Mouse (Mus musculus) left cerebral cortex, postnatal 25 days (tissue): ENCODE data around the gene Ube2e2. TPM values are rescaled to one million over a fixed set of nuclear protein-coding genes. Genes with fewer than 3 reads are reported as not detected.
A peak's percentile ranks its signal among the peaks of the same experiment; 100 is the strongest.

Experiments
- DNase-seq, 2 experiments: peaks; one replicate each; pipeline ENCODE4 v3.0.0; 2022; ENCODE audit warnings: low spot score in 2 of 2, mixed read lengths in 1 of 2
- intact Hi-C: fragments of 180-260 bp; cut with DNase I; formaldehyde crosslinking; loops from one replicate; pipeline ENCODE4 v1.15.1; 2025
- total RNA-seq, 2 experiments: library from RNA; stranded (reverse); gene quantifications; 2 replicates each; pipeline ENCODE4 v1.2.3; 2021

Gene Ube2e2
- 100 to 1,000 TPM; 144 to 161 TPM for total RNA-seq

- DNase-seq: no peak
- intact Hi-C loops: loop anchor here (5.0 to 10.0 kb wide), 3 partner anchors 387 to 622 kb away; partner anchors contain the start of genes Nkiras1 and Rpl15
Observed at GRCm38 (mm10) chr14:18893947-18894445, at the start of gene Ube2e2. Gene Ube2e2 (minus strand): TSS chr14:18894267.

- DNase-seq: peak; percentile 2 to 66
- intact Hi-C loops: loop anchor here (5.0 kb wide), 1 partner anchor 102 kb away; no protein-coding TSS in a partner anchor
Observed at GRCm38 (mm10) chr14:18940068-18940467, 46.0 kb upstream of the Ube2e2 start.

- DNase-seq: peak in 1 of 2 experiments; percentile 70
- intact Hi-C loops: no loop called here
Observed at GRCm38 (mm10) chr14:18903553-18903952, 9.5 kb upstream of the Ube2e2 start.

GRCm38 (mm10) chr14:18893121-18893946 is 733 bp downstream of the Ube2e2 start:
- peak; percentile 85 to 92 for DNase-seq
- intact Hi-C loops: loop anchor here (5.0 to 10.0 kb wide), 3 partner anchors 386 to 621 kb away; partner anchors contain the start of genes Nkiras1 and Rpl15

GRCm38 (mm10) chr14:18889571-18889970 is 4.5 kb downstream of the Ube2e2 start:
- intact Hi-C loops: no loop called here
- no peak for DNase-seq

GRCm38 (mm10) chr14:18882493-18882892 is 11.6 kb downstream of the Ube2e2 start:
- DNase-seq: no peak
- intact Hi-C loops: no loop called here

- no peak for DNase-seq
Observed at GRCm38 (mm10) chr14:18870716-18871115, 23.4 kb downstream of the Ube2e2 start.

GRCm38 (mm10) chr14:18828661-18829060 is 65.4 kb downstream of the Ube2e2 start:
- intact Hi-C loops: no loop called here
- DNase-seq: no peak

More at GRCm38 (mm10) chr14:18870716-18871115, 23.4 kb downstream of the Ube2e2 start:
- intact Hi-C loops: no loop called here

- DNase-seq: no peak
- intact Hi-C loops: no loop called here
Observed at GRCm38 (mm10) chr14:18826753-18827152, 67.3 kb downstream of the Ube2e2 start.

GRCm38 (mm10) chr14:18820713-18821112 is 73.4 kb downstream of the Ube2e2 start:
- intact Hi-C loops: no loop called here
- DNase-seq: no peak

- DNase-seq: no peak
- intact Hi-C loops: no loop called here
Observed at GRCm38 (mm10) chr14:18796857-18797256, 97.2 kb downstream of the Ube2e2 start.

- intact Hi-C loops: no loop called here
- DNase-seq: no peak
Observed at GRCm38 (mm10) chr14:18795787-18796186, 98.3 kb downstream of the Ube2e2 start.

- intact Hi-C loops: no loop called here
- DNase-seq: no peak
Observed at GRCm38 (mm10) chr14:18778993-18779675, 114.9 kb downstream of the Ube2e2 start.

- intact Hi-C loops: no loop called here
- DNase-seq: no peak
Observed at GRCm38 (mm10) chr14:18778241-18778640, 115.8 kb downstream of the Ube2e2 start.

GRCm38 (mm10) chr14:18776132-18776531 is 117.9 kb downstream of the Ube2e2 start:
- DNase-seq: no peak
- intact Hi-C loops: no loop called here

GRCm38 (mm10) chr14:18773724-18774123 is 120.3 kb downstream of the Ube2e2 start:
- intact Hi-C loops: loop anchor here (5.0 kb wide), 1 partner anchor 266 kb away; no protein-coding TSS in a partner anchor
- peak in 1 of 2 experiments; percentile 83 for DNase-seq

GRCm38 (mm10) chr14:18759601-18760356 is 134.3 kb downstream of the Ube2e2 start:
- DNase-seq: no peak
- intact Hi-C loops: no loop called here

- intact Hi-C loops: no loop called here
- DNase-seq: peak in 1 of 2 experiments; percentile 53
Observed at GRCm38 (mm10) chr14:18758595-18759532, 135.2 kb downstream of the Ube2e2 start.
